22 mouse cellular contexts compared by ENCODE assay signal in the genomic region with DNA sequence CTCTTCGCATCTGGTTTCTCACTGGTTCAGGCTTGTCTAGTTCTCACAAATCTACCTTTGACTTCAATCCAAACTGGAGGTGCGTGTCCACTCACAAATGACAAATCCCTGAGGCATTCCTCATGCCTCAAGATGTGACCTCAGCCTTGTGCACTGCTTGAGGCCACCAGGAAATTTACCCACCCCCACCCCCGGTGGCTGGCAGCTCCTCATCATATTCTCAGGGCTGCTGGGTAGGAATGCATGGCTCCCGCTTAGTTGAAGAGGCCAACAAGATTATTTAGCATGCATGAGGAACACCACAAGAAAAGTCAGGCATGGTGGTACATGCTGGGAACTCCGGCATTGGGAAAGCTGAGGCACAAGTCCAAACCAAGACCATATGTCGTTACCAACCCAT.
"Had no signal": no experiment of that assay in that cellular context is flagged by ENCODE, and none has a peak within 500 bp of the region (broad histone marks: within the 10 kb centered on the region; RNA-seq: fewer than 3 reads in every experiment).

No protein-coding gene starts in this region.

- ATAC-seq: liver, postnatal 0 days; lung, postnatal 0 days; midbrain, embryonic 13.5 days; midbrain, embryonic 15.5 days had no signal

- H3K4me1 ChIP-seq: liver, embryonic 15.5 days; lung, embryonic 15.5 days; megakaryocyte, embryonic 14.5 days; midbrain, embryonic 13.5 days; midbrain, embryonic 15.5 days; neural tube, embryonic 13.5 days; stomach, embryonic 15.5 days had no signal

- H3K9me3 ChIP-seq: liver, embryonic 15.5 days; lung, embryonic 15.5 days; midbrain, embryonic 13.5 days; midbrain, embryonic 15.5 days; neural tube, embryonic 13.5 days; neural tube, embryonic 15.5 days; stomach, embryonic 15.5 days had no signal

- DNase-seq: liver, postnatal 0 days; lung, adult 2 months; lung, postnatal 14 days; lung, postnatal 36 days; retina, postnatal 1 day; right cerebral cortex, adult 18-20 months; right cerebral cortex, postnatal 25 days; right cerebral cortex, postnatal 4 days; thymus, adult 2 months; thymus, postnatal 36 days had no signal

- H3K4me3 ChIP-seq: liver, embryonic 15.5 days; lung, embryonic 15.5 days; megakaryocyte, embryonic 14.5 days; midbrain, embryonic 13.5 days; midbrain, embryonic 15.5 days; myocyte; neural tube, embryonic 13.5 days; neural tube, embryonic 15.5 days; stomach, embryonic 15.5 days had no signal

- H3K27ac ChIP-seq: liver, embryonic 15.5 days; lung, embryonic 15.5 days; macrophage; midbrain, embryonic 13.5 days; midbrain, embryonic 15.5 days; neural tube, embryonic 13.5 days; neural tube, embryonic 15.5 days; stomach, embryonic 15.5 days; stomach, postnatal 0 days had no signal

- H3K36me3 ChIP-seq: liver, embryonic 15.5 days; lung, embryonic 15.5 days; midbrain, embryonic 13.5 days; midbrain, embryonic 15.5 days; neural tube, embryonic 13.5 days; neural tube, embryonic 15.5 days; stomach, embryonic 15.5 days had no signal

- H3K27me3 ChIP-seq: liver, embryonic 15.5 days; lung, embryonic 15.5 days; megakaryocyte, embryonic 14.5 days; midbrain, embryonic 13.5 days; midbrain, embryonic 15.5 days; neural tube, embryonic 13.5 days; neural tube, embryonic 15.5 days; stomach, embryonic 15.5 days had no signal
